Mouse (Mus musculus): Measurements from ENCODE around the gene Sec13.

Sec13 gene

GRCm38 (mm10) chr6:113697222-113698205 is 43.0 kb downstream of the Sec13 start:
- peak; percentile 59 for DNase-seq

- DNase-seq = peak; percentile 98
Measured at GRCm38 (mm10) chr6:113696582-113697221, 43.8 kb downstream of the Sec13 start, which contains the start of gene Tatdn2. Gene Tatdn2 (plus strand): TSS chr6:113697050.

- DNase-seq = peak; percentile 31
Measured at GRCm38 (mm10) chr6:113695766-113696355, 44.7 kb downstream of the Sec13 start.

GRCm38 (mm10) chr6:113695203-113695602 is 45.3 kb downstream of the Sec13 start:
- DNase-seq = no peak

GRCm38 (mm10) chr6:113693377-113693776 is 47.2 kb downstream of the Sec13 start:
- no peak for DNase-seq

GRCm38 (mm10) chr6:113692661-113693133 is 47.8 kb downstream of the Sec13 start:
- no peak for DNase-seq

- DNase-seq = no peak
Measured at GRCm38 (mm10) chr6:113691084-113691462, 49.5 kb downstream of the Sec13 start.

- DNase-seq = no peak
Measured at GRCm38 (mm10) chr6:113690400-113691083, 50.0 kb downstream of the Sec13 start.

- DNase-seq = no peak
Measured at GRCm38 (mm10) chr6:113690008-113690399, 50.5 kb downstream of the Sec13 start.

GRCm38 (mm10) chr6:113686551-113687125 is 53.9 kb downstream of the Sec13 start:
- DNase-seq = peak; percentile 48

GRCm38 (mm10) chr6:113683081-113683825 is 57.3 kb downstream of the Sec13 start:
- DNase-seq = no peak

- DNase-seq = peak; percentile 48
Measured at GRCm38 (mm10) chr6:113681271-113681670, 59.3 kb downstream of the Sec13 start.

- DNase-seq = no peak
Measured at GRCm38 (mm10) chr6:113679993-113680566, 60.5 kb downstream of the Sec13 start.

GRCm38 (mm10) chr6:113678246-113679012 is 62.1 kb downstream of the Sec13 start:
- DNase-seq = peak; percentile 20

Measured in cerebellum, adult 11-12 months (tissue).